Mouse (Mus musculus) urinary bladder, postnatal 36 days (tissue): ENCODE measurements around the gene Slc22a23.
A peak's percentile ranks its signal among the peaks of the same experiment; 100 is the strongest.

Source experiments
- DNase-seq, 2 experiments: peaks; one replicate each; pipeline ENCODE4 v3.0.0; 2022; ENCODE audit warnings: low spot score in 2 of 2, mixed read lengths in 1 of 2

Slc22a23 gene

GRCm38 (mm10) chr13:34301585-34301984 is 43.4 kb downstream of the Slc22a23 start:
- no peak for DNase-seq

DNA sequence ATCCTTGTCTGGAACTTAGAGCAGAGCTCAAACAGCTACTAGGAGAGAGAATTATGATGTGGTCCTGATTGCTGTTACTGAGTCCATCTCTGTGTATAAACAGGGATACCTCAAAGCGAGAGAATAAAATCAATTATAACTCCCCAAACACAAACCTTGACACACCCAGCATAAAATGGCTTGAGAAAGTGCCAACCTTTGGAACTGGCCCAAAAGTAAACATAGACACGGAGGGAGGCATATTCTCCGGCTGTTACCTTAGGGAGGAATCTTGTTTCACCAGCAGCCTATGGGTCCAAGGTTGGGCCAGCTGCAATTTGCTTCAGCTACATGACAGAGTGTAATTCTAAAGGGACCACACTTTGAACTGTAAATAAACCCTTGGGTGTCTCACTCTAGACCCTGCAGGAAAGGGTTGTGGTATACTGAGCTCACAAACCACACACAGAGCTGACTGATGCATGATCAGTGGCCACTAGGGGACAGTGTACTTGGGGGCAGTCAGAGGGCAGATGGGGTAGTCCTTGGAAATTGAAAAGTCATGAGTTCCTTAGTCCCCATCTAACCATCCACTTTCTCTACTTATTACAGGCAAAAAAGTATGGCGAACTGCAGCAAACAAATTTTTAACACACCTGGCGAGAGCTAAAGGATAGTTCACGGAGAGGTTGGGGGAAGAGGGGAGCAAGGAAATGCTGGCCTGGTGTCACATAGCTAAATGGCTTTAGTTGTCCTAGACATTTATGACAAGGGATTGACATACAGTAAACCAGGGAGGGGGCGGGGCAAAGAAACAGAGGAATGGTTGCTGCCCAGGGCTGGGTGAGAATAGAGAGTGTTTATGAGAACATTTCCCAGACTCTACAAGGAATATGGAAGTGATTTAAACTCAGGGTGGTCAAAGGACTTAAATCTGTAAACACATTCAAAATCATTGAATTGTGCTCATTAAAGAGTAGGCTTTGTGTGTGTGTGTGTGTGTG is 45.3 kb downstream of the Slc22a23 start:
- DNase-seq = no peak

DNA sequence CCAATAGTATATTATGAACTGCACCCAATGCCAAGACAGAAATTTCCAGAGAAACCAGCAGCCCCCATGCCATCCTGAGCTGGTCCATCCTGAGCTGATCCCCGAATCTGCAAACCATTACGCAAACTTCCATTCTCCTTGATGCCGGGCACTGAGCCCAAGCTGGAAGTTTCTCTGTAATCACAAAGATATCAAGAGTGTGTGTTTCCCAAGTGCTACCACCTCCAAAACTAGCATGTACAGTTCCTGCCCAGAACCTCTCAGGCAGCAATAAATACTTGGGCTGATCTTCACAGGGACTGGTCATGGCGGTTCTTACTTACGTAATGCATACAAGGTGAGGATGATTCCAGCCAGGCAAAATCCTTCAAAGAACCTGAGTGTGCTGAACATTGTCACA is 46.3 kb downstream of the Slc22a23 start:
- peak in 1 of 2 experiments; percentile 24 for DNase-seq

- DNase-seq = no peak
Observed at GRCm38 (mm10) chr13:34298061-34298460, 46.9 kb downstream of the Slc22a23 start.

DNA sequence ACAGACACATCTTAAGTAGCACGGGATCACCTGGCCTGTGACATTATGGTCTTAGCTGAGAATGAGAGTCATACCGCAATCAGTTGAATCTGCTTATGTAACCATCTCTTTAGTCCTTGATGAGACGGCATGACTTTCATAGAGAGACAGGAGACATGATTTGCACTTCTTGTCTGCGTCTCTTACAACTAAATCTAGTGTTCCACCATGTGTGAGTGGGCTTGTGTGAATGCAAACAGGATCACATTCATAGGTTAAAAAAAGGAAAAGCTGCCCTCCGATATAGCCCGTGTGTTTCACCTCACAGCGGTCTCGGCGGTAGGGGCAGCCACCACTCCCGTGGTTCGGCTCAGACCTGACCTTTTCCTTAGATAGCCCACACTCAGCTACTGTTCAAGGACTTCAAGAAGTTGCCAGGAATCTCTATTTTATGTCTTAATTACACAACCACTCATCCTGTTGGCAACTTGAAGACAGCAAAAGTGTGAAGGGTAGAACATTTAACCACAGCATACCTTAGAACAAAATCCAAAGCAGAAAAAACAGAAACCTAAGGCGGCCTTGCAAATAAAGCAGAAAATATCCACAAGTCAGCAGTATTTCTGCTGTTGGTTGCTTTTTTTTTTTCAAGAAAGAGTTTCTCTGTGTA is 49.1 kb downstream of the Slc22a23 start:
- no peak for DNase-seq

DNA sequence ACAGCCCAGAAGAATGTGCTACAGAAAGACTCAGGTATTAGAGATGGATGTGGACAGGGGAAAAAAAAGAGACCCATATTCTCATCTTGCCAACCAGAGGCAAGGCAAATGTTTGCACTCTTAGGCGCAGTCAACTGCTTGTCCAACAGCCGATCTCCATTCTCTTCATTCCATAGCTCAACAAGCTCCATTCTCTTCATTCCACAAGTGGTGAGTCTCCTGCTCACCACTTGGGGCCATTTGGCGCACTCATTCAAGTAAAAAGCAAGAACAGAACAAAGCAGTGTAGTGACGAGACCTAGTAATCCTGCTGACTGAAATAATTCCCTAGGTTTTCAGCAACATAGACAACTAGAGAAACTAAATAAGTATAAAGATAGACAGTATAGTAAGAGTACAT is 50.8 kb downstream of the Slc22a23 start:
- no peak for DNase-seq

GRCm38 (mm10) chr13:34292042-34292441 is 52.9 kb downstream of the Slc22a23 start:
- DNase-seq = no peak

GRCm38 (mm10) chr13:34290346-34290745 is 54.6 kb downstream of the Slc22a23 start:
- DNase-seq = peak; percentile 46 to 51

GRCm38 (mm10) chr13:34289567-34289966 is 55.4 kb downstream of the Slc22a23 start:
- DNase-seq = no peak

DNA sequence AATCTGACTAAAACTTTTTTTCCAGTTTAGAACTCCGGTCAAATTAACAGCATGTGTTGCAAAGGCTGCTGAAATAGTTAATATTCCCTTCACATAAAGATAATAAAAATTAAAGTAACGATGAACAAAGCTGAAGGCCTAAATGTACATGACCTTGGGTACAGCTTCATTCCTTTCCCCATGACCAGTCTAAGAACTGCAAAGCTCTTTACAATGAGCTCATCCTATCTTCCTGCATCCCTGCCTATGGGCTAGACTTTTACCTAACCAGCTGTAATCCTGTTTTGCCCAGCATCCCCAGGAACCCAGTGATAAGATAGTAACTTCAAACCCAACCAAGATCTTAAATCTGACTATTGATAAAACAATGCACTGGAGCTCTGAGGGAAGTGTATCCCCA is 56.9 kb downstream of the Slc22a23 start:
- DNase-seq = no peak

DNA sequence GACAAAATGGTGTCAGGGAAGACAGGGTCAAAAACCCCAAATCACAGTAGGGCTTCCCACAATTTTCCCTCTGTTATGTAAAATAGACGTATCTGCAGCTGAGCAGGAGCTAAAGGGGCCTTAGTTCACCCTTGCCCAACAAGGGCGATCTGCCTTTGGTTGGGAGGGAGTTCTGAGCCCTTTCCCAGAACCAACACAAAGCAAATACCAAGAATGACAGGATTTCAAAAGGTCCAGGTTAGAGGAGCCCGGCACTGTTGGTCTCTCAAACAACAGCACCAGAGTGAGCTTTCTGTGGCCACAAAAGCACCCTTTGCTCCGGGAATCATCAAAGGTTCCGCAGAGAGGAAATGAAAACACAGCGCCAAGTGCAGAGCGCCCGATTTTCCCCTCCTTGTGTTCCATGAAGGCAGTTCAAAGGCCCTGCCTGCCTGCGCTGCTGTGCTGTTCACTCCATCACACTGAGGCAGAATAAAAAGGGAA is 57.3 kb downstream of the Slc22a23 start:
- DNase-seq = no peak

DNA sequence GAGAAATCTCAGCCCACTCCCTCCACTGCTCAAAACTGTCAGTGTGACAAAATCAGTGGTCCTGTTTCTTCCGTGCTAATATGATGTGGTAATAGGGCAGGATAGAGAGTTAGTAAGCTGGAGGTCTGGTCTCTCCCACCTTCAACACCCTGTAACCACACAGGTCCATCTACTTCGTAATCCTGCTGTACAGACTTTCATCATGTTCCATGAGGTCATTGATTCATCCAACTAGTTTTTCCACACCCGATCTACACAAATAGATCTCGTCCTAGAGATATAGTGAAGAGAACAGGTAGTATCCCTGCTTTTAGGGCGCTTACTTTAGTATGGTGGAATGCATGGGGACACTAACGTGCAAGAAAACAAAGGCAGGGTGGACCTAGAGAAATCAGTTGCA is 63.6 kb downstream of the Slc22a23 start:
- no peak for DNase-seq

DNA sequence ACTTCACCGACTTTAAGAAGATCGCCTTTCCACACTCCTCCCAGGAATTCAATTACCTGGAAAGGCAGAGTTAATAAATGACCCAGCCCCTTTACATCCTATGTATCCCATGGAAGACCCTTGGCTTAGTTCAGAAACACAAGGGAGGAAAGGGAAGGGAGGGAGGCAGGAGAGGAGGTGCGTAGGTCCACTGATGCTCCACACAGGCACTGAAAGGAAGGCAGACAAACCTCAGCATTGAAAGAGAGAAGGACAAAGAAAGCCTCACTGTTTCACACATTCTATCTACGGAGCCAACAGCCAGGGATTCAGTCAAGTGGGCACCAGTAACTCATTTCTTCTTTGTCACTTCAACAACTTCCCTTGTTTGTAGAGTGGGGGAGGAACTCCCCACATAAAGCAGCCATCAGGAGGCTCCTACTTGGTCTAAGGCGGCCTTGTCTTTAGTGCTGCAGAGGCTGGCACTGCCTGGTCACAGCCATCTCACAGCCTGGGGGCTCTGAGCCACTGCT is 66.2 kb downstream of the Slc22a23 start:
- DNase-seq = no peak

DNA sequence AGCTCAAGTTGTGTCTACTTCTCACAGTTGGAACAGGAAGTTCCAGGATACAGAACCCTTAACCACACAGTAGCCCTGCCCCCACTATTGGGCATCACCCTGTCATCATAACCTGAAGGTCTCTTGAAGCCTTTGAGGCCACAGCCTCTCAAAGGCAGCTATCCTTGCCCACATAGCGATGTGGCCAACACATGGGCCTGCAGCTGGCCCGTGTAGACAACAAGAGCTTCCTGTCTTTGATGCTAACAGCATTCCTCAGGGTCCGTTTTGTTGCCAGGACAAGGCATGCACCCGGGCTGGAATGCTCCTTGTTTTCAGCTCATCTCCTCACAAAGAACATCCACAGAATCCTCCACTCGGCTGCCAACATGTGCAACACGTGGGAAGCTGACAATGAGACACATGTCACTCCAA is 66.7 kb downstream of the Slc22a23 start:
- no peak for DNase-seq

DNA sequence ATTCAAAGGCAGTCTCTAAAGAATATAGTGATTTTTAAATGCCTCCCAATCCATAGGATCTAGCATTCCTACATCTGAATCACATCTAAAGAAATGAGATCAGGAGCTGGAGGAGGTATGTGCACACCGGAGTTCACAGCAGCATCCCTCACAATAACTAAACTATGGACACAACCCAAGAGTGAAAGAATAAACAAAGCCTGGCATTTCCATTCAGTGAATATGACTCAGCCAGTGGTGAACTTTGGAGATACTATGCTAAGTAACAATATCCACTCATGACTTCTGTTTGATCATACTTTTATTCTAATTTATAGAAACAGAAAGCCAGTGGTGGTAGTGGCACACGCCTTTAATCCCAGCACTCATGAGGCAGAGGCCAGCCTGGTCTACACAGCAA is 67.4 kb downstream of the Slc22a23 start:
- no peak for DNase-seq

DNA sequence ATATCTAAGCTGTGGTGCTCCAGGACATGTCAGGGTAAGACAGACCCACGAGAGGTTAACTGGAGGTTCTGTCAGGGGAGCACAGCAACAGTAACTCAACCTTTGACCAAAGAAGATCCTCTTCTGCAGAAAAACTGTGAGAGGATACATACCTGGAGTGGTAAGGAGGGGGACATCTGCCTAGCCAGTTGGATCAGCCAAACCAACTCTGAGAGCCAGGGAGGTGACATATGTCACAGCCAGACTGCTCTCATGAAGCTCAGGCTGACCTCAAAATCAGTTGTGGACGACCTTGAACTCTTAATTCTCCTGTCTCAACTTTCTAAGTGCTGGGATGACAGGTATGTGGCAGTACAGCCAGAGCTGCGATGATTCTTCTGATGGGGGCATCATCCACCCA is 68.0 kb downstream of the Slc22a23 start:
- no peak for DNase-seq

GRCm38 (mm10) chr13:34274890-34275289 is 70.1 kb downstream of the Slc22a23 start:
- DNase-seq = no peak

DNA sequence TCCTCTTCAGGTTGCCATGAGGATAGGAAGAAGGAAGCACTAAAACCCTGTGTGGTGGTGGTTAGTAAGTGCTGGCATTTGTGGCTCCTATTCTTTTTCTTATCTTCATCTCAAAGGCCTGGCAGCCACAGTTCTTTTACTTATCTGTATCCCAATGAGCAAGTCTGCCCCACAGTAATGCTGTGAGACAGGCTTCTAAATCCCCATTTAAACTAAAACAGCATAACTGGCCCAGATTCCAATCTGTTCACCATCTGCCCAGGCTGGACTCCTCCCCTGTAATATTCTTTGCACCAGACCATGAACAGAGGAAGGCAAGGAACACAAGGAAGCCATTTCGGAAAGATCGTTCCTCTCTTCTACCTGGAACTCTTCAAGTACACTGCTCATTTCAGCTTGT is 70.6 kb downstream of the Slc22a23 start:
- no peak for DNase-seq

DNA sequence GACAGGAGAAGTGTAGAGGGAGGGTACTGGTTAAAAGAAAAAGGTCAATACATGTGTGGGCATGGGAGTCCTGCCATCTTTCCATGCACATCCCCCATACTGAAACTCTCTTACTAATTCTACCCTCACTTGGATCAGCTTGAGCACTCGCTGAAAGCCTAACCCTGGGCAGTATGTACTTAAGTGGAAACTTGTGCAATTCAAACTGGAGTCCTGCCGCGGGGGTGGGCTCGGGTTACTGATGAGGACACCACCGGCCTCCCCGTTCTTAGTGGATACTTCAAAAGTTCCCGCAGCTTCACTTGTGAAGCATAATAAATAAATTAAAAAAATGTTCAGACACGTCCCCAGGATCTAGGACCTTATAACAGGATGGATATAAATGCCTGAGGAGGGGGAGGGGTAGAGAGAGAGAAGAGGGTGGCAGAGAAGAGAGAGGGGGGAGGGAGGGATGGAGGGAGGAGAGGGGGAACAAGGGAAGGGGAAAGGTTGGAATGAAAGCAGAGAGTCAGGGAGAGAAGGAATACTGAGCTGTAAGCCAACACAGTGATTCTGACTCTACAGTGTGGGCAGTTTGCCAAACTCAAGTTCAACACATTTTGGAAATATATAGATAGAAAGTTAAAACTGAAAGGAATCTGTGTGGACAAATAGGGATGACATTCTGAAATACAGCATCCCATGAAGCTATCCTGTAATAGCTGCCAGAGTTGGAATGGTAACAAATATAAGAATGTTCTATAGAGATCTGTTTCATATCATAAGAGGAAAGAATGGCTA is 72.5 kb downstream of the Slc22a23 start:
- DNase-seq = peak in 1 of 2 experiments; percentile 51

DNA sequence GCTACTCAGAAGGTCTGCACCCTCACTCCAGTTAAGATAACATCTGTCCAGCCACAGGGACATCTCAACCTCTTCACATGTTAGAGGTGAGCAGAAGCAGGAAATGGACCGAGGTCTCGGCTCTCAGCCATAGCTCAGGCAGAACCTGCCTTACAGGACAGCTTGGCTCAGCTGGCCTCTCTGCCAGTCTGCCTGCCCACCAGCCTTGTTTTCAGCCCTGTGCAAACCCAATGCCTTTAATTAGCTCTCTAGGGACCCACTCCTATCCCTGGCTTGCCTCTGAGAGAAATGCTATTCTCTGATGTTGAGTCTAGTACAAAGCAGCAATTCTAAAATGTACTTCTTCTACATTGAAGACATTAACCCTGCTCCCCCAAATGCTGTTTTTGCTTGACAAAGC is 73.3 kb downstream of the Slc22a23 start:
- DNase-seq = no peak

GRCm38 (mm10) chr13:34270886-34271602 is 73.9 kb downstream of the Slc22a23 start:
- DNase-seq = no peak
